Mouse (Mus musculus) layer of hippocampus, postnatal 25 days (tissue): ENCODE data around the gene Asz1. TPM values are rescaled to one million over a fixed set of nuclear protein-coding genes. Genes with fewer than 3 reads are reported as not detected.

Experiments
- DNase-seq, 2 experiments: peaks; one replicate each; pipeline ENCODE4 v3.0.0; 2022; ENCODE audit warnings: mixed read lengths in 2 of 2, low spot score in 1 of 2; ENCODE audit errors: extremely low spot score in 1 of 2
- total RNA-seq, 2 experiments: library from RNA; stranded (reverse); gene quantifications; 2 replicates each; pipeline ENCODE4 v1.2.3; 2021

Gene Asz1
- total RNA-seq, result not detected

GRCm38 (mm10) chr6:18108934-18109333 lies at the start of gene Asz1:
Gene Asz1 (minus strand): TSS chr6:18109061.
- DNase-seq, result no peak

GRCm38 (mm10) chr6:18153031-18153430 lies 44.2 kb upstream of the Asz1 start:
- no peak for DNase-seq

GRCm38 (mm10) chr6:18135246-18135645 lies 26.4 kb upstream of the Asz1 start:
- no peak for DNase-seq

GRCm38 (mm10) chr6:18128059-18128458 lies 19.2 kb upstream of the Asz1 start:
- DNase-seq, result no peak

GRCm38 (mm10) chr6:18127206-18127983 lies 18.5 kb upstream of the Asz1 start:
- no peak for DNase-seq

- no peak for DNase-seq
Measured at GRCm38 (mm10) chr6:18096861-18097260, 12.0 kb downstream of the Asz1 start.

GRCm38 (mm10) chr6:18089098-18089497 lies 19.8 kb downstream of the Asz1 start:
- no peak for DNase-seq

GRCm38 (mm10) chr6:18087160-18087804 lies 21.6 kb downstream of the Asz1 start:
- no peak for DNase-seq

GRCm38 (mm10) chr6:18078615-18079014 lies 30.2 kb downstream of the Asz1 start:
- DNase-seq, result no peak

GRCm38 (mm10) chr6:18076986-18077385 lies 31.9 kb downstream of the Asz1 start:
- no peak for DNase-seq

GRCm38 (mm10) chr6:18076577-18076976 lies 32.3 kb downstream of the Asz1 start:
- DNase-seq, result no peak

- DNase-seq, result no peak
Measured at GRCm38 (mm10) chr6:18057899-18058298, 51.0 kb downstream of the Asz1 start.

GRCm38 (mm10) chr6:18051702-18052101 lies 57.2 kb downstream of the Asz1 start:
- DNase-seq, result no peak

GRCm38 (mm10) chr6:18044299-18044698 lies 64.6 kb downstream of the Asz1 start:
- no peak for DNase-seq

- DNase-seq, result no peak
Measured at GRCm38 (mm10) chr6:18043172-18043571, 65.7 kb downstream of the Asz1 start.

GRCm38 (mm10) chr6:18032271-18032670 lies 76.6 kb downstream of the Asz1 start:
- no peak for DNase-seq

GRCm38 (mm10) chr6:18031509-18032010 lies 77.3 kb downstream of the Asz1 start:
- peak in 1 of 2 experiments; percentile 26 for DNase-seq

GRCm38 (mm10) chr6:18030868-18031508 lies 77.9 kb downstream of the Asz1 start:
- DNase-seq, result no peak

GRCm38 (mm10) chr6:18029746-18030656 lies 78.9 kb downstream of the Asz1 start, which contains the start of gene Wnt2:
Gene Wnt2 (minus strand): TSS chr6:18030585.
- DNase-seq, result peak in 1 of 2 experiments; percentile 12

GRCm38 (mm10) chr6:18024133-18024794 lies 84.6 kb downstream of the Asz1 start:
- DNase-seq, result no peak
